Mouse (Mus musculus): ENCODE measurements around the gene Trpv3.
"Not testable (repeated sequence)": the region's sequence is repeated elsewhere in the genome, so short reads cannot be mapped to it uniquely, and the experiment has no call there.

The Trpv3 gene

DNA sequence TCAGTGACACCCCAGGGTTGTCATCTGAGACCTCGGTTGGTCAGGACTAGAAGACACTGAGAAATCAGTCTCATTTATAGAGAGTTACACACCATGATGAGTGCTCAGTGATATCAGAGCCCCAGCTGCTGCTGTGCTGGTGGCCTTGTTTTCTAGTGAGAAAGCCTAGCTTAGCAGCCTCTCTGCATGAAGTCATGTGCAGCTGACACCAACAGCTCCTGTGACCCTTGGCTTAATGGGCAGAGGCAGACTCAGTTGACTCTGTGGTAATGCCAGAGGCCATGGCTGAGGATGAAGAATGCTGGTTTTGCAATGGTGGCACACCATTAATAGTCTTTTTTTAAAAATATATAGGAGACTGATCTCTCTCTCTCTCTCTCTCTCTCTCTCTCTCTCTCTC lies 22.4 kb downstream of the Trpv3 start:
- no peak for DNase-seq (ENCODE audit: low read depth, low spot score)

DNA sequence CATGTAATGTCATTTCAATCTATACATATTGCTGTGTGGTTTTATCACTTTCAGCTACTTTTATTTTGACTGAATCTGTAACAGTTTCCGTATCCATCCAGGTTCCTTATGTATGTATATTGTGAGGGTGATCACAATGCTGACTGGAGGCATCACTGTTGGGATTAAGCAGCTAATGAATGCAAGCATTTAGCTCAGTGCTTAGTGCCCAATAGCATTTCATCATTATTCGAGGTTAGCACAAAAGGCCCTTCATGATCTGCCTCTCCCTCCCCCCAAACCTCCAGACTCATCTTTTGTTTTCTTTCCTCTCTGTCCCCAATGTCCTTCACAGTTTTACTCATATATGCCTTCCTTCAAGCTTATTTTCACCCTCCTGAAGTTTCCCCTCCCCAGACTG lies 35.9 kb downstream of the Trpv3 start:
- DNase-seq (ENCODE audit: low read depth, low spot score): no peak

DNA sequence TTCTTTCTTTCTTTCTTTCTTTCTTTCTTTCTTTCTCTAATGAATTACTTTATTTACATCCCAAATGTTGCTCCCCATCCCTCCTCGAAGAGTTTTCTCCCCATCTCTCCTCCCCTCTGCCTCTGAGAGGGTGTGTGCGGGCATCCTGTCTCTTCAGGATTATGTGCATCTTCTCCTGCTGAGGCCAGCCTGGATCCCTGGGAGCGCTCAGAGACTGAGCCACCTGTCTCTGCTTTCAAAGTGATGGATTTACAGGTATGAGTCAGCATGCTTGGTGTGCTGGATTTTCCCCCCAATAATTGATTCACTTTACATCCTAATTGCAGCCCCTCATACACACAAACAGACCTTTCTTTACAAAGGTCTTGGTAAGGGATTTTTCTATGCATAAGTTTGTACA lies 48.8 kb downstream of the Trpv3 start:
- no peak for DNase-seq (ENCODE audit: low read depth, low spot score)

DNA sequence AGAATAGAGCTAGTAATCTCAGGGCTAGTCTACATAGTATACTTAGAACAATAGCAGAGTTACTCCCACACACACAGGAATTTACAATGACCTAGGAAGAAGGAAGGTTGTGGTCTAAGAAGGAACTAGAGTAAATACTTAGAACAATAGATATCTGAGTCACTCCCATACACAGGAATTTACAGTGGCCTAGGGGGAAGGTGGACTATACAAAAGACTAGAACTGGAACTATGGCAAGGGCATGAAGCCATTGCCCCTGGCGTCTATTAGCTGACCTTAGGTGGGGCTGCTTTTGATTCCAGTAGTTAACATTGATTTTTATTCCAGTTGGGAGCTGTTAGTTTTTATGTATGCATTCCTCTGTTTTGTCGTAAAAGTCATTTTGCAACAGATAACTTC lies 51.4 kb downstream of the Trpv3 start:
- not testable (repeated sequence) for DNase-seq (ENCODE audit: low read depth, low spot score)

DNA sequence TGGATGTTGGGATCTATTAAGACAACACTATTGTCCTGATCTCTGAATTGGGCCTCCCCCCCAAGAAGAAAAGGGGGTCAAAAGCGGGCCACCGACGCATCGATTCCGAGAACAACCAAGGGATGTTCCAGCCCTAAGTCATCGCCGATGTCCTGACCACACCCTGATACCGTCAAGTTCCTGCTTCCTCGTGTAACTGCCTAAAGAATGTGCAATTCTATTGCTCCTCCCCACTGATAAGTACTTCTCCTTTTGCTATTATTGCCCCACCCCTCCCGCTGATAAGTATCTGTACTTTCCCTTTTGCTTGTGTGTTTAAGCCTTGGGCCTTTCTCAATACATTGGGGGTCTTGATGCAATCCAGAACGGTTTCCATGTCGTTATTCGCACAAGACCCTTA lies 53.9 kb downstream of the Trpv3 start:
- DNase-seq (ENCODE audit: low read depth, low spot score): not testable (repeated sequence)

DNA sequence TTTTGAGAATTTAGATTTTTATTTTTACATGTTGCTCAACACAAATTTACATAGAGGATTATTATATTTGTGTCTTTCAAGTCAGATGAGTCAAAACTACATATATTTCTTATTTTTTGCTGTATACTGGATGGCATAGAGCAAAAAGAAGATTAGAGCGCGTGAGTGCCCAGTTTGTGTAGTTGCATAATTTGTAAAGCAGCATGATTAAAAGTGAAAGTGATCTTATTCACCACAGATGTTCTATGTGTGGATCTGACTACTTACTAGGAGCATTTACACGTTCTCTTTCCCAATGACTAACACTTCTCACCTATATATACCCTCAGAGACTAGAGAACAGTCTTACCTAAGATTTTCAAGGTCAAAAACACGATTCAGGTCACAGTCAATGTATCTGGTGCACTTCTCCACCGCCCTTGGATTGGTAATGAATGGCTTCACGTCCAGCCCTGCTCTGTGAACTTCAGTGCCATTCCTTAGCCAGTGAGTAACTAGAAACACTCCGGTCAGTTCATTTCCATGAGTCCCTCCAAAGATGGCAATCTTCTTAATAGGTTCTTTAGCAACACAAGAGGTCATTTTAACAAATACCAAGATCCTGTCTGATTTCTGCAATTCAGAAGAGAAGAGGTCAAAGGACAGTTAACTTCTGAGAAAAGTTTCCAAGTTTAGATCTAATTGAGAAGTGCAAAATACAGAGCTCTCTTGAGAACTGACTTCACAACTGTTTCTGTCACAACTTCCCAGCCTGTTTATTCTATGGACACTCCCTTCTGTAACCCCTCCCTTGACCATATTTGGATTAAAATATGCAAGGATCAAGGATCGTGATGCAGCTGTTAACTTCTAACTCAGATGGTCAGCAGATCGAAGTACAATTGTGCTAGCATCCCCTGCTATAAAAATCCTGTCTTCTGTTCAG lies 57.0 kb downstream of the Trpv3 start:
- DNase-seq (ENCODE audit: low read depth, low spot score): no peak

DNA sequence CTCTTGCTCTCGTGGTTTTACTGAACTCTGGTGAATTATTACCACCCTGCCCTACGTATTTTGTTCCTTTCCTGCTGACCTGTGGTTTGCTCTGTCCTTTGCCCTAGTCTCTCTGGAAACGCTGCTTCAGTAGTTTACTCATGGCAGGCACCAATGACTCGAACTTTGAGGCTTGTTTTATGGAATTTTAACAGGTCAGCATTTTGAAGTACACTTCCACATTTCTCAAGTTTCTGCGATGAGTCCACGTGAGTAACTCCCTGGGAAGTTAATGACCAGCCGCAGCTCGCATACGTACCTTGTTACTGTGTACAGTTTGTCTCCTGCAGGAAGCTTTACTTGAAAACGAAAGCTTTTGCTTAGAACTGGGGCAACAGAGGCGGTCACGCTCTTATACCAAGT lies 59.3 kb downstream of the Trpv3 start:
- DNase-seq (ENCODE audit: low read depth, low spot score): no peak

DNA sequence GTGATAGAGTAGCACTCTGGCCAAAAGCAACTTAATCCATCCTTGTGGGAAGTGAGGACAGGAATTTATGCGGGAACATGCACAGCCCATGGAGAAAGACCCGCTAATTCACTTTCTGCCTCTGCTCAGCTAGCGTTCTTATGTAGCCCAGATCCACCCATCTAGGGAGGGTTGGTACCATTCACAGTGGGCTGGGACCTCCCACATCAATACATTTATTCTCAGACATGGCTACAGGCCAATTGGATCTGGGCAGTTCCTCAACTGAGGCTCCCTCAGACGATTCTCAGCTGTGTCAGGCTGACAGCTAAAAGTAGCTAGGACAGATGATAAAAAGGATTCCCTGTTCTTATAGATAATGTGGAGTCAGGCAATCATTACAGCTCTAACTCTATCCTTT lies 60.2 kb downstream of the Trpv3 start:
- DNase-seq (ENCODE audit: low read depth, low spot score): no peak

DNA sequence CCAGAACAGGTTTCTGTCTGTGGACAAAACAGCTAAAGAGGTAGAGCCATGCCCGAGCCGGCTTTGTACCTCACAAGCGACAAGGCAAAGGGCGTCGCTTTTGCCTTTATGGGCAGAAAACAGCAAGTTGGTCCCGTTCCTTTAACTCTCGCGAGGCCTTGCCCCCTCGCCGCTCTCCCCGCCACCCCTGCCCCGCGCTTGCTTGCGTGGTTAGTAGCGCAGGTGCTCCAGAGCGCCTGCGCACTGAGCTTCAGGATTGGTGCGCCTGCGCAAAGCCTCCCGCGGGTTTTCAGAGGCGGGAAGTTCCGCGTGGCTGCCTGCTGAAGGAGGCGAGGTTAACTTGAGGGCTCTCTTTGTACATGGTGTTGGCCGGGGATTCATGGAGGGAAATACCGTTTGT lies 62.3 kb downstream of the Trpv3 start, which contains the start of the genes Aspa, Gm49340 and Spata22:
TSS of gene Aspa (minus strand) at position 155 of the 400 bp plus-strand sequence.
TSS of gene Gm49340 (plus strand) at position 300 of the 400 bp plus-strand sequence.
TSS of gene Spata22 (plus strand) at position 300 of the 400 bp plus-strand sequence.
- DNase-seq (ENCODE audit: low read depth, low spot score): no peak

DNA sequence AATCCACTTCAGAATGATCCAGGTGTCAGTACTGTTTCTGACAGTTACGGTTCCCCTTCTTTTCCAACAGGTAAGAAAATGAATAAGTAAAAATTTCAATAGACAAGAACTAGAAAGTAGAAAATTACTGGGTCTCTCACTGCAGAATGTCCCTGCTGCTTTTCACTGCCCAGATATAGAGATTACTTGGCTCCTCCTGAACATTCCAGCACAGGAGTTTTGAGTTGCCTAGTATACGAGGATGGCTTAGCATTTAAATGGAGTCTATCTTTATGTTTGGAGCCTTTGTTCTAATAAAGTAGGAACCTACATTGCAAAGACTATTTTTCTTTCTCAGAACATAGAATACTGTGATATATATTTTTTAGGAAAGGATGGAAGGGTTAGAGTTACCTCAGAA lies 66.2 kb downstream of the Trpv3 start:
- DNase-seq (ENCODE audit: low read depth, low spot score): no peak

DNA sequence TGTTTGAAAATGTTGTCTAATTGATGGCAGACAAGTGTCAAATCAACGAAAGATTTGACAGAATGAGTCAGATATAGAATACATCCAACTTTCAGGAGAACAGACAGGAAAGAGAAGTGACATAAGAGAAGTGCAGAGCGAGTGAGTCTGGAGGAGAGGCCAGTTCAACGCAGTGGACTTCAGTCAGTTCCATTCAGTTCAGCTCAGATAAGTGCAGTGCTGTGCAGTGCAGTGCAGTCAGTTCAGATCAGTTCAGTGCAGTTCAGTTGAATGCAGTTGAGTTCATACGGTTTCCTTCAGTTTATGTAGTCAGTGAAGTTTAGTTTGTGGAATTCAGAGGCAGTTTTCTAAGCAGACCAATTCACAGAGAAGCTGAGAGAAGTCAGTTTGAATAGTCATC lies 69.7 kb downstream of the Trpv3 start:
- no peak for DNase-seq (ENCODE audit: low read depth, low spot score)

Data from mesoderm, embryonic 11.5 days (tissue).